Mouse (Mus musculus): ENCODE data around the gene Fkbp1a.

DNA sequence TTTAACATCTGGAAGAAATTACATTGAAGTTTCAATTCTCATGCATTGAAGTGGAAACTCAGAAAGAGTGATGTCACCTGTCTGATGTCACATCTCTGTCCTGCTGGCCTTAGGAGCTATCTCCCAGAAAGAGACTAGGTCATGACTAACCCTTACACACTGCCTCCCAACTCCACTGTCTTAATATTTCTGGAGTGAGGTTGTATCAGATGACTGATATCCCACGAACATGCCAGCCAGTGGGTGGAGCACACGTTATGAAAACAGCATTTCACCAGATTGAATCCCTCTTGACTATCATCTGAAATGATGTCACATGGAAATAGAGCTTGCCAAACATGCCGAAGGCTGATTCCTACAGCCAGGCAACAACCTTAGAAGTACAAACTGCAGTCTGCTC is 22.7 kb downstream of the Fkbp1a start:
- TF ChIP-seq CTCF (IDR thresholded peaks at IDR 0.05; ENCODE audit: extremely low read depth, insufficient read depth, insufficient read length, insufficient replicate concordance) (no peak), POLR2A (IDR thresholded peaks at IDR 0.05; ENCODE audit: low read depth, low read length) (no peak)
